Mouse (Mus musculus) kidney, embryonic 15.5 days (tissue): Measurements from ENCODE around the gene Vav2. TPM values are rescaled to one million over a fixed set of nuclear protein-coding genes. Genes with fewer than 3 reads are reported as not detected.

Experiments
- ATAC-seq: fragments of 200-750 bp; cut with Nextera tagmentation; replicated peaks from 2 replicates; pipeline ENCODE4 v1.8.0; 2017; ENCODE audit warnings: moderate TSS enrichment; ENCODE audit not compliant: low FRiP score
- H3K27ac ChIP-seq: fragments of 300-500 bp; sonication (generic); 2 replicates; pipeline ENCODE4 v1.5.1; 2015; ENCODE audit warnings: mild to moderate bottlenecking, inconsistent platforms
- H3K27me3 ChIP-seq: fragments of 300-500 bp; sonication (generic); 2 replicates; pipeline ENCODE4 v1.6.1; 2015; ENCODE audit warnings: inconsistent platforms
- H3K36me3 ChIP-seq: fragments of 300-500 bp; sonication (generic); 2 replicates; pipeline ENCODE4 v1.6.1; 2015; ENCODE audit warnings: inconsistent platforms
- H3K4me1 ChIP-seq: fragments of 300-500 bp; sonication (generic); 2 replicates; pipeline ENCODE4 v1.6.1; 2015; ENCODE audit warnings: inconsistent platforms
- H3K4me2 ChIP-seq: fragments of 300-500 bp; sonication (generic); 2 replicates; pipeline ENCODE4 v1.6.1; 2015; ENCODE audit warnings: moderate library complexity, mild to moderate bottlenecking, inconsistent platforms
- H3K4me3 ChIP-seq: fragments of 300-500 bp; sonication (generic); replicated peaks from 2 replicates; pipeline ENCODE4 v1.5.1; 2015; ENCODE audit warnings: mild to moderate bottlenecking, inconsistent platforms
- H3K9ac ChIP-seq: fragments of 300-500 bp; sonication (generic); 2 replicates; pipeline ENCODE4 v1.6.1; 2015; ENCODE audit warnings: mild to moderate bottlenecking, inconsistent platforms
- H3K9me3 ChIP-seq: fragments of 300-500 bp; sonication (generic); replicated peaks from 2 replicates; pipeline ENCODE4 v1.6.1; 2016; ENCODE audit warnings: inconsistent platforms
- WGBS: fragments of 180-500 bp; shearing (Covaris S2); methylation state at CpG from one replicate; pipeline ENCODE4 v1.1.7; 2015; ENCODE audit warnings: mixed read lengths; 5-methylcytosine and 5-hydroxymethylcytosine counted together
- polyA plus RNA-seq: library from polyadenylated mRNA; unstranded; fragments of >200 nt; fragmentation: Nextera tagmentation; extraction: Ambion mirVana; gene quantifications from 2 replicates; pipeline ENCODE4 v1.2.1, GENCODE M21; 2015

Vav2 gene
- polyA plus RNA-seq, 1 experiment from 2014 or later = 8.3 TPM

GRCm38 (mm10) chr2:27304741-27305140, 122.1 kb downstream of the Vav2 start:
- Histone ChIP-seq H3K27ac (peak overlapping the region; percentile 48), H3K4me3 (no peak overlapping the region), H3K9me3 (no peaks in the 10 kb centered on the region), H3K27me3 (no peaks in the 10 kb centered on the region), H3K4me1 (peaks cover 34% of the 10 kb centered on the region), H3K9ac (no peak overlapping the region), H3K36me3 (no peaks in the 10 kb centered on the region), H3K4me2 (no peak overlapping the region)
- peak; percentile 55 for ATAC-seq
- 33% methylated on average over 13 of the region's 13 CpGs for WGBS

- H3K4me3 ChIP-seq = no peak overlapping the region
- H3K9ac ChIP-seq = no peak overlapping the region
- no peak overlapping the region for H3K4me2 ChIP-seq
- no peak for ATAC-seq
- H3K9me3 ChIP-seq = no peaks in the 10 kb centered on the region
- H3K27me3 ChIP-seq = no peaks in the 10 kb centered on the region
- peak overlapping the region; percentile 48; the same call in 1 of the 2 replicates for H3K27ac ChIP-seq
- peaks cover 34% of the 10 kb centered on the region for H3K4me1 ChIP-seq
- no peaks in the 10 kb centered on the region for H3K36me3 ChIP-seq
These were observed 122.8 kb downstream of the Vav2 start for GRCm38 (mm10) chr2:27304074-27304473.

GRCm38 (mm10) chr2:27301444-27302111, 125.3 kb downstream of the Vav2 start:
- no peak for ATAC-seq
- no peak overlapping the region for H3K4me2 ChIP-seq
- H3K36me3 ChIP-seq = peaks cover 5% of the 10 kb centered on the region; the same call in 1 of the 2 replicates
- no peaks in the 10 kb centered on the region for H3K9me3 ChIP-seq
- peaks cover 36% of the 10 kb centered on the region for H3K4me1 ChIP-seq
- H3K9ac ChIP-seq = no peak overlapping the region
- H3K4me3 ChIP-seq = no peak overlapping the region
- H3K27me3 ChIP-seq = no peaks in the 10 kb centered on the region
- H3K27ac ChIP-seq = no peak overlapping the region
- WGBS = 42% methylated on average over 12 of the region's 12 CpGs

GRCm38 (mm10) chr2:27300725-27301443, 125.9 kb downstream of the Vav2 start:
- Histone ChIP-seq H3K4me3 (no peak overlapping the region), H3K27me3 (no peaks in the 10 kb centered on the region), H3K4me2 (no peak overlapping the region), H3K9ac (no peak overlapping the region), H3K36me3 (peaks cover 8% of the 10 kb centered on the region; the same call in 1 of the 2 replicates), H3K27ac (no peak overlapping the region), H3K4me1 (peaks cover 35% of the 10 kb centered on the region), H3K9me3 (no peaks in the 10 kb centered on the region)
- no peak for ATAC-seq
- WGBS = 73% methylated on average over 13 of the region's 13 CpGs

GRCm38 (mm10) chr2:27296656-27297406, 130.0 kb downstream of the Vav2 start:
- Histone ChIP-seq H3K27ac (no peak overlapping the region), H3K9ac (no peak overlapping the region), H3K27me3 (no peaks in the 10 kb centered on the region), H3K4me2 (no peak overlapping the region), H3K4me1 (peaks cover 12% of the 10 kb centered on the region), H3K9me3 (no peaks in the 10 kb centered on the region), H3K36me3 (peaks cover 28% of the 10 kb centered on the region), H3K4me3 (no peak overlapping the region)
- ATAC-seq = no peak
- 63% methylated on average over 9 of the region's 9 CpGs for WGBS

GRCm38 (mm10) chr2:27294777-27295176, 132.1 kb downstream of the Vav2 start:
- H3K27me3 ChIP-seq = no peaks in the 10 kb centered on the region
- H3K4me2 ChIP-seq = no peak overlapping the region
- 91% methylated on average over 3 of the region's 3 CpGs for WGBS
- no peak overlapping the region for H3K27ac ChIP-seq
- no peaks in the 10 kb centered on the region for H3K9me3 ChIP-seq
- ATAC-seq = no peak
- H3K4me3 ChIP-seq = no peak overlapping the region
- peaks cover 48% of the 10 kb centered on the region for H3K36me3 ChIP-seq
- H3K4me1 ChIP-seq = 0 out of 2 replicates have a peak, but pooled peaks cover 2% of the 10 kb centered on the region
- H3K9ac ChIP-seq = no peak overlapping the region

- H3K27me3 ChIP-seq = no peaks in the 10 kb centered on the region
- WGBS = 16% methylated on average over 3 of the region's 3 CpGs
- H3K4me1 ChIP-seq = peaks cover 7% of the 10 kb centered on the region
- peak; percentile 57; the same call in 1 of the 2 replicates for ATAC-seq
- no peaks in the 10 kb centered on the region for H3K9me3 ChIP-seq
- H3K4me3 ChIP-seq = no peak overlapping the region
- no peak overlapping the region for H3K4me2 ChIP-seq
- H3K9ac ChIP-seq = no peak overlapping the region
- peaks cover 52% of the 10 kb centered on the region for H3K36me3 ChIP-seq
- H3K27ac ChIP-seq = peak overlapping the region; percentile 54; the same call in 1 of the 2 replicates
These were observed 137.8 kb downstream of the Vav2 start for GRCm38 (mm10) chr2:27289019-27289418.

- WGBS = 74% methylated on average over 7 of the region's 7 CpGs
- peaks cover 7% of the 10 kb centered on the region for H3K4me1 ChIP-seq
These were observed 139.7 kb downstream of the Vav2 start for GRCm38 (mm10) chr2:27286971-27287710.

GRCm38 (mm10) chr2:27284441-27284840, 142.4 kb downstream of the Vav2 start:
- Histone ChIP-seq H3K4me1 (peaks cover 4% of the 10 kb centered on the region), H3K4me3 (no peak overlapping the region), H3K36me3 (peaks cover 46% of the 10 kb centered on the region), H3K9me3 (no peaks in the 10 kb centered on the region), H3K27ac (no peak overlapping the region), H3K9ac (no peak overlapping the region), H3K27me3 (no peaks in the 10 kb centered on the region), H3K4me2 (no peak overlapping the region)
- ATAC-seq = no peak
- WGBS = 63% methylated on average over 7 of the region's 7 CpGs

More at GRCm38 (mm10) chr2:27286971-27287710, 139.7 kb downstream of the Vav2 start:
- Histone ChIP-seq H3K36me3 (peaks cover 60% of the 10 kb centered on the region), H3K4me3 (no peak overlapping the region), H3K4me2 (no peak overlapping the region), H3K9me3 (no peaks in the 10 kb centered on the region), H3K27ac (no peak overlapping the region), H3K27me3 (no peaks in the 10 kb centered on the region), H3K9ac (no peak overlapping the region)
- no peak for ATAC-seq

- Histone ChIP-seq H3K36me3 (peaks cover 57% of the 10 kb centered on the region), H3K9ac (no peak overlapping the region), H3K27me3 (no peaks in the 10 kb centered on the region), H3K9me3 (no peaks in the 10 kb centered on the region), H3K4me3 (no peak overlapping the region), H3K27ac (no peak overlapping the region), H3K4me2 (no peak overlapping the region), H3K4me1 (no peaks in the 10 kb centered on the region)
- WGBS = 90% methylated on average over 9 of the region's 9 CpGs
- ATAC-seq = no peak
These were observed 145.1 kb downstream of the Vav2 start for GRCm38 (mm10) chr2:27281771-27282170.

- WGBS = 69% methylated on average over 13 of the region's 13 CpGs
- Histone ChIP-seq H3K4me2 (no peak overlapping the region), H3K4me3 (no peak overlapping the region), H3K4me1 (no peaks in the 10 kb centered on the region), H3K27ac (no peak overlapping the region), H3K27me3 (no peaks in the 10 kb centered on the region), H3K36me3 (peaks cover 64% of the 10 kb centered on the region), H3K9me3 (no peaks in the 10 kb centered on the region), H3K9ac (no peak overlapping the region)
- no peak for ATAC-seq
These were observed 145.8 kb downstream of the Vav2 start for GRCm38 (mm10) chr2:27280920-27281611.
